Mouse (Mus musculus): ENCODE measurements around the gene Shcbp1l.
"Not testable (repeated sequence)": the region's sequence is repeated elsewhere in the genome, so short reads cannot be mapped to it uniquely, and the experiment has no call there.

Shcbp1l gene

DNA sequence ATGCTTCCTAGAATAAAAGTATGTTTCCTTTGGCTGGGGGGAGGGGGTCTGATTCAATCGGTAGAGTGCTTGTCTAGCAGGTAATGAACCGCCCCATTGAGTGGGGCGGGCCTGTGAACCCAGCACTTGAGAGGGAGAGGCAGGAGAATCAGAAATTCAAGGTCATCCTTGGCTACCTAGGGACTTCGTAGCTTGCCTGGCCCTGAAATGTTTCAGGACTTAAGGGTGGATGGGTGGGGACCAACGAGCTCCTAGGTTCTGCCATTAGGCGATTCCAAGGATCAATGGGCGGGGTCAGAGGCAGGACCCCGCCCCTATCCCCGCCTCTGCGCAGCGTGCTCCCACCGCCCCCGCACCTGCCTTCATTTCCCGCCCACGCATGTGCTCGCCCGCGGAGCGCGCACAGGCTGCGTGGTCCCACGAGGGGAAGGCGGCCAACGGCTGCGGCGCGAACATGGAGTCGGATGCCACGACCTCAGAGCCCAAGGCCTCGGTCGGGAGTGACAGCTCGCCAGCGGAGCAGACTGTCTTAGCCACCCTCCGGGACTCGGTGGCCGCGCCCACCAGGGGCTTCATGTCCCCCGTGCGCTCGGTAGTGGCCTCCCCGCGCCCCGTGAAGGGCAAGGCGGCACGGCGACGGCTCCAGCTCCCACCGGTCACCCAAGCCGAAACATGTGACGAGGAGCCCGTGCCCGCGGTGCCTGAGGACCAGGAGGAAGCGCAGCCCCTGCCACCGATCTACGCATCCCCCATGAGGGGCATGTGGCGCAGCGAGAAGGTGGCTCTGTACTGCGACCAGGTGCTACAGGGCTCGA is at the start of gene Shcbp1l:
Gene Shcbp1l, plus strand, starts transcription at position 393 of the 815 bp plus-strand sequence.
- DNase-seq (ENCODE audit: low read depth, low spot score): peak; percentile 76

DNA sequence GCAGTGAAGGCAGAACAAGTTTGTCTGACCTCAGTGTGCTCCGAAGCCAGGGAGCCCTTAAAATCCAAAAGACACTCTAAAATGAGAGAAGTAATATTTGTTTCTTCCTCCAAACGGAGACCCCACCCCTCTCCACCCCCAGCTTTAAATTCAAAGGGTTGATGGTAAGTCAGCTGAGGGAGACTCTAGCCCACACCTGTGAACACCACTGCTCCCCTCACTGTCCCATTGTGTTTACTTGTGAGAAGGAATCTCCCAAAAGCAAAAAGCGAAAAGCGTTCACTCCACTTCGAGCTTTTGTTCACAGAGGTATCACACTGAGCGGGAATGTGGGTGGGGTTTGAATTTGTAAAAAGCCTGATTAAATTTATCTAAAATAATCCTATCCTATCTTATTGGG is 48.5 kb upstream of the Shcbp1l start:
- peak; percentile 68 for DNase-seq (ENCODE audit: low read depth, low spot score)

DNA sequence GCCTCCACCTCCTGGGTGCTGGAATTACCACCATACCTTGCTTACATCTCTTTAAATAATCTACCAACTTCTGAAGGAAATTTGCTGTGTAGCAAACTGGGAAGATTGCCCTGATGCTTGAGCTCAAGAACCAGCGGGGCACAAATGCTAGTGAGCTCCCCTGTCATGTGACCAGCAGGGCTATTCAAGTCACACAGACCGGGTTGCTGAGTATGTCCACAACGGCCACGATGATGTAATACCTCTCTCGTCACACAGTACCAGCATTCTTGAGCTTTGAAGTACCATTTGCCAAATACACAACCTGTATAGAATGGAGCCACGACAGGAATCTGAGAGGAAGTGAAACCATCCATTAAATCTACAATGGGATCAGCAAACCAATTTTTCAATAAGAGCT is 46.4 kb upstream of the Shcbp1l start:
- no peak for DNase-seq (ENCODE audit: low read depth, low spot score)

DNA sequence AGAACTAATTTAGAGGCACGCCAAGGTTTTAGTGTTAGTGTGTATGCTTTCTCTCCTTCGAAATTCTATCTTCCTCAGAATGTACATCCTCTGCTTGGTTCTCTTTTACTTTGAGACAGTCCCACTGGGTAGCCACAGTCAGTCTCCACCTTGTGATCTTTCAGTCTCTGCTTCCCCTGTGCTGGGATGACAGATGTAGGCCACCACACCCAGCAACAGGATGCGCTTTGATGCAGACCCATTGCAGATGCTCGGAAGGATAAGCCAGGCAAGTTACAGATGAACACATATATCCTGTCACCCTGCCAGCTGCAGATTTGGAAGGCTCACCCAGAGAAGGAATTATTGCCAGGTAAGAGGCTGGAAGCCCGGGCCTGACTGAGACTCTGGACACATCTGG is 45.1 kb upstream of the Shcbp1l start:
- no peak for DNase-seq (ENCODE audit: low read depth, low spot score)

DNA sequence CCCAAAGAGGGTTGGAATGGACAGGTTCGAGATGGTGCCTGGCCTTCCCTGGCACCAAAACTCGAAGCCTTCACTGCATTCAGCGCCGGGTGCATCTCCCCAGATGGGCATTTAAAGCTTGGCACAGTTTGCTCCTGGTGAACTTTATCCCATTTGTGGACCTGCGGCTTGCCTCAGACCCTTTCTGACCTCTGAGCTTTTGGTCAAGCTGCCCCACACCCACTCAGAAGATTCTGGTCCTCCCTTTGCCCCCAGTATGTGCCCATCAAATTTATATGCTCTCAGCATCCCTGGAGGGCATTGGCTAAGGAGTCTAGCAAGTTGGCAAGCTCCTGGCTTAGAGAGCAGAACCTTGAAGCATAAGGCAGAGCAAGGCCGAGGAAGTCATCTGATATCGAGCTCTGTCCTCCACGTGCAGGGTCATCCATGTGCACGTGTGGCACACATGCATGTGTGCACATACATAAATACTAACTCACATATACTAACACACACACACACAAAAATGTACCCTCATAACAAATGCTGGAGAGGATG is 44.1 kb upstream of the Shcbp1l start:
- DNase-seq (ENCODE audit: low read depth, low spot score): no peak

DNA sequence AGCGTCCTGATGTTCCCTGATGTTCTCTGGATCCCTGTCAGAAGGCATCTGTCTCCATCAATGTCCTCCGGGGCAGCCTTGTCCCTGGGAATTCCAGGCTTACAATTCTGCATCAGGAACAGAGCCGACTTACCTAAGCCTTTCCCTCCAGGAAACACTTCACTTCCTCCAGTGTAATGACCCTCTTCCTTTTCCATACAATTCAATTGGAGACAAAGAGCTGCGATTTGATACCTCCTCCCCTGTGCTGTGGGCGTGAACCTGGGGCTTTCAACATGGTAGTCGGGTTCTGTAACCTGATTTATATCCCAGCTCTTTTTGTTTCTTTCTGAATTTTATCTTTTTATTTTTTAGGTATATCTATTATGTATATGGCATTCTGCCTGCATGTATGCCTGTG is 39.9 kb upstream of the Shcbp1l start:
- no peak for DNase-seq (ENCODE audit: low read depth, low spot score)

DNA sequence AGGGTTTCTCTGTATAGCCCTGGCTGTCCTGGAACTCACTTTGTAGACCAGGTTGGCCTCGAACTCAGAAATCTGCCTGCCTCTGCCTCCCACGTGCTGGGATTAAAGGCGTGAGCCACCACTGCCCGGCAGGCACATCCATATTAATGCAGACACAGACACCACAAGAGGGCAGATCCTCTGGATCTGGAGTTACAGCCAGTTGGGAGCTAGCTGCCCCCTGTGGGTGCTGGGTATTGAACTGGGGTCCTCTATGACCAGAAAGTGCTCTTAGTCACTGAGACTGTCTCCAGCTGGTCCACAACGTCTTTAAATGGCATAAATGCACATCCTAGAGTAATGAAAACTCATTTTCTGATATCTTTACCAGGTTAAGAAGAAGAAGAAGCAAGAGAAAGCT is 39.3 kb upstream of the Shcbp1l start:
- not testable (repeated sequence) for DNase-seq (ENCODE audit: low read depth, low spot score)

DNA sequence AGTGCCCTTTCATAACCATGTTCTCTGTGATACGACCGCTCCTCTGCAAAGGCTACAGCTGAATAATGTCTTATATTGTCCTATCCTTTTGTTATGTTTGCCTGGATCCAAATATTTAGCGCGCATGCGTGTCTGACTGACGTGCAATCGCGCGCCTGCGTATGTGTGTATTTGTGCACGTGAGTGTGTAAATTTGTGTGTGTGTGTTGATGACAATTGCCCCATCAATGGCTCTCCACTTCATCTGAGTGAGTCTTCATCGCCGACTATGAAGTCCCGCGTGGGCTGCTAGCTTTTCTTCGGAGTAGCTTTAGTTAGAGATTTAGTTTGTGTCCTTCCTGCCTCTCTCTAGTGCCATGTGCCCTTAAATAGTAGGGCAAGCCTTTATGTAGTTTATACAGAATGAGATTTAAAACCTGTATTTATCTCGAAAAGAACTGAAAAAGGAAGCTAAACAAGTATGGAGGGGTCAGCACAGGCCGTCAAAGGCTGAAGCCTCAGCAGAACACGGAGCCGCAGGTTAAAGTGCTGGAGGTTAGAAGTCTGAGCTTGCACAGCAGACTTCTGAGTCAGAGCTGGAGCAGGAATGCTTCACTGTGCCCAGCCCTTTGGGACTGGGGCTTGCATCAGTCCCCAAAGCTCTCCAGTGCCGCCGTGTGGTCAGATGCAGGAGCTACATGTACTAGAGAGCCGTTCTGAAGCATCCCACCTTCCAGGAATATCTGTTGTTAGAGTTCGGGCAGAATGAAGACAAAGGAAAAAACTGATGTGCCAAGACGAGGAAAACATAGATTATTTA is 38.5 kb upstream of the Shcbp1l start:
- peak; percentile 58 for DNase-seq (ENCODE audit: low read depth, low spot score)

DNA sequence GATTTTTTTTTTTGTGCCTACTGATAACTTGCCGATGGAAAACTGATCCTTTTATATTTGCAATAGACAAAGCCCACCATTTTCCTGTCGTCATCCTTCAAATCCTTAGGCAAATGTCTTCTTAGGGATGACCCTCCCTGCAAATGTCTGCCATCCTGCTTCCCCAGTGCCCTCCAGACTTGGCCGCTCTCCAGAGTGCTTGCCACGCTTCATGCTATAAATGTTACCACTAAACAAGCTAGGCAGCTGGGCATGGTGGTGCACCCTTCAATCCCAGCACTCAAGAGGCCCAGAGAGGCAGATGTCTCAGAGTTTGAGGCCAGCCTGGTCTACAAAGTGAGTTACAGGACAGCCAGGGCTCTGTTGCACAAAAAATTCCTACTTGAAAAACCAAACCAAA is 29.3 kb upstream of the Shcbp1l start:
- not testable (repeated sequence) for DNase-seq (ENCODE audit: low read depth, low spot score)

DNA sequence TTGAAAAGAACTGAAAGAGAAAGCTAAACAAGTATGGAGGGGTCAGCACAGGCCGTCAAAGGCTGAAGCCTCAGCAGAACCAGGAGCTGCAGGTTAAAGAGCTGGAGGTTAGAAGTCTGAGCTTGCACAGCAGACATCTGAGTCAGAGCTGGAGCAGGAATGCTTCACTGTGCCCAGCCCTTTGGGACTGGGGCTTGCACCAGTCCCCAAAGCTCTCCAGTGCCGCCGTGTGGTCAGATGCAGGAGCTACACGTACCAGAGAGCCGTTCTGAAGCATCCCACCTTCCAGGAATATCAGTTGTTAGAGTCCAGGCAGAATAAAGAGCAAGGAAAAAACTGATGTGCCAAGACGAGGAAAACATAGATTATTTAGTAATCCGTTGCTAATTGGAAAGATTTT is 23.2 kb upstream of the Shcbp1l start:
- no peak for DNase-seq (ENCODE audit: low read depth, low spot score)

DNA sequence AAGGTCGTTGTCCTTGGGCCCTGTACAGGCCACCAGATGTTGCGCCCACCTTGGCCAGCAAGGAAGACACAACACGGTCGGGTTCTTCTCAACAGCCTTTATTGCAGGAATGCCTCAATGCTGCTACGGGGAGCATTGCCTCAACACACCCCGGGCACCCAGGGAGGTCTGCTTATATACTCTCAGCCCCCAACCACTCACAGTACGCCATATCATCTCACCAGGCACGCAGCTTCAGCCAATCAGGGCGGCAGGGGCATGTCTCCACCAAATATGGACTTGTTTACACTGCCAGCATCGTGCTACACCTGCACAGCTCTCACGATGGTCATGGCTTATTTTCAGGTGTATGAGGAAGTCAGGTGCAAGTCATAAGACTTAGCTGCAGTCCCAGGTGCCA is 17.3 kb upstream of the Shcbp1l start:
- DNase-seq (ENCODE audit: low read depth, low spot score): not testable (repeated sequence)

DNA sequence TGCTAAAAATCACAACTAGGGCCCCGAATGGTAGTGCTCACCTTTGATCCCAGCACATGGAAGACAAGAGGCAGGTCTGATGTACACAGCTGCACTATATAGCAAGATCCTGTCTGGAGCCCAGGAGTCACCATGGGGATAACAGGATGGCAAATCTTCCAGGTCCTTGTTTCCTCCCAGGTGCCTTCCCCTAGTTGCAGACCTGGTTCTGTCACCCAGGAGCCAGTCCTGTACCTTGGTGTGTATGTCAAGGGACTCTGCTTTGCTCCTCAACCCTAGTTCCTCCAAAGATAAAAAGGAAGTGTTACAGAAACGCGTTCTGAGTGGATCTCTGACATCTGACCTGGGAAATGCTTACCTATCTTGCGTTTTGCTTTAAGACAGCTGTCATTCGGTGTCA is 16.7 kb upstream of the Shcbp1l start:
- not testable (repeated sequence) for DNase-seq (ENCODE audit: low read depth, low spot score)

DNA sequence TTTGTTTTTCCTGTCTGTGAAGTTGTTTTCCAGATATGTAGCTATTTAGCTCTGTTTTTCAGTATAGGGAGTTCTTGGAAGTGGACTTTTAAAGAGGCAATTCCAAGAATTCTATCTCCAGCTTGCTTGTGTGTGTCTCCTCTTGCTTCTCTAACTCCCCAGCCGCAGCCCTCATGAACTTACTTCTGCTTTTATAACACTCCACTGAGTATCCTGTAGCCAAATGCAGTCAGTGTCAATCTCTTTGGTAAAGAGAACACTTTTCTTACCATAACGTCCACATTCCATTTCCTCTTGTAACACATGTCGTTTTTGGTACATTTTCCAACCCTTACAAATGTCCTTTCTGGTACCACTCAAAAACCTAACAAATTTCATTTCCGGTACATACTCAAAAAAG is 14.0 kb upstream of the Shcbp1l start:
- not testable (repeated sequence) for DNase-seq (ENCODE audit: low read depth, low spot score)

DNA sequence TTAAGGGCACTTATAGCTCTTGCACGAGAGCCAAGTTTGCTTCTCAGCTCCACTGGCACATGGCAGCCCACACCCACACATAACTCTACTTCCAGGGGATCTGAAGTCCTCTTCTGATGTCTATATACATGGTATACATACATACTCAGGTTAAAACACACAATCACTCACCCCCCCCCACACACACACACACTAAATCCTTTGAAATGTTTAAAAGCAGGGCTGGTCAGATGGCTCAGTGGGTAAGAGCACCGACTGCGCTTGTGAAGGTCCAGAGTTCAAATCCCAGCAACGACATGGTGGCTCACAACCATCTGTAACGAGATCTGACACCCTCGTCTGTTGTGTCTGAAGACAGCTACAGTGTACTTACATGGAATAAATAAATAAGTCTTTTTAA is 13.2 kb upstream of the Shcbp1l start:
- no peak for DNase-seq (ENCODE audit: low read depth, low spot score)

DNA sequence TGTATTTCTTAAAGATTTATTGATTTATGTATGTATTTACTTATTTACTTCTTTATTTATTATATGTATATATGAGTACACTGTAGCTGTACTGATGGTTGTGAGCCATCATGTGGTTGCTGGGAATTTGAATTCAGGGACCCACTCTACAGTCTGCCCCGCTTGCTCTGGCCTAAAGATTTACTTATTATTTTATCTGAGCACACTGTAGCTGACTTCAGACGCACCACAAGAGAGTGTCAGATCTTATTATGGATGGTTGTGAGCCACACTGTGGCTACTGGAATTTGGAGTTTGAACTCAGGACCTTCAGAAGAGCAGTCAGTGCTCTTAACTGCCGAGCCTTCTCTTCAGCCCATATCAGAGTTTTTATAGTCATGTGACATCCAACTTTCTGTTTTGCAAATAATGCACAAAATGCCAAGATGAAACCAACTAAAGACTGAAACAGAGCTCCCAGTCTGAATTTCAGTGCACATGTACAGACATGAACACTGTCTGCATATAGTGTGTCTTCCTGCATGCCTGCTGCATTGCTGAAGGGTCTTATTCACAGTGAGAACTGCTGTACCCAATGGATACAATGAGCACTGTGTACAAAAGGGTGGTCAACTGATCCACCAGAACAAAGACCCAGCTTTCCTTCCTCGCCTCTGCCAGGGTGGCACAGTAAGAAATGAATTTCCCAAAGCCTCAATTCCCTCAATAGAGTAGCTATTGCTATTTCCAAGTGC is 12.1 kb upstream of the Shcbp1l start:
- DNase-seq (ENCODE audit: low read depth, low spot score): not testable (repeated sequence)

DNA sequence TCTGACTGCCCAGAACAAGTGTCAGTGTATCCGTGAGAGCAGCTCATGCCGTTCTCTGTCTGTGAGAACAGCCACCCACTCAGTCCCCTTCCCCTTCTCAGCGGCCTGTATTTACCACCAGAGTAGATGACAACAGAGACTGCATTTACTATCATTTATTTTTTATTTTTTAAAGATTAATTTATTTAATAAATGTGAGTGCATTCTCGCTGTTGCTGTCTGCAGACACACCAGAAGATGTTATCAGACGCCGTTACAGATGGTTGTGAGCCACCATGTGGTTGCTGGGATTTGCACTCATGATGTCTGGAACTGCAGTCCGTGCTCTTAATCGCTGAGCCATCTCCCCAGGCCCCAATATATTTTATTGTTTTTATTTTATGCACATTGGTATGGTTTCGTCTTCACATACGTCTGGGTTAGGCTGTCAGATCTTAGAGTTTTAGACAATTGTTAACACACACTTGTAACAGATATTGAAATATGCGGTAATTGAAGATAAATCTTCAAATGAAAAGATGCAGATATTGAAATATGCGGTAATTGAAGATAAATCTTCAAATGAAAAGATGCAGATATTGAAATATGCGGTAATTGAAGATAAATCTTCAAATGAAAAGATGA is 11.5 kb upstream of the Shcbp1l start:
- DNase-seq (ENCODE audit: low read depth, low spot score): not testable (repeated sequence)

DNA sequence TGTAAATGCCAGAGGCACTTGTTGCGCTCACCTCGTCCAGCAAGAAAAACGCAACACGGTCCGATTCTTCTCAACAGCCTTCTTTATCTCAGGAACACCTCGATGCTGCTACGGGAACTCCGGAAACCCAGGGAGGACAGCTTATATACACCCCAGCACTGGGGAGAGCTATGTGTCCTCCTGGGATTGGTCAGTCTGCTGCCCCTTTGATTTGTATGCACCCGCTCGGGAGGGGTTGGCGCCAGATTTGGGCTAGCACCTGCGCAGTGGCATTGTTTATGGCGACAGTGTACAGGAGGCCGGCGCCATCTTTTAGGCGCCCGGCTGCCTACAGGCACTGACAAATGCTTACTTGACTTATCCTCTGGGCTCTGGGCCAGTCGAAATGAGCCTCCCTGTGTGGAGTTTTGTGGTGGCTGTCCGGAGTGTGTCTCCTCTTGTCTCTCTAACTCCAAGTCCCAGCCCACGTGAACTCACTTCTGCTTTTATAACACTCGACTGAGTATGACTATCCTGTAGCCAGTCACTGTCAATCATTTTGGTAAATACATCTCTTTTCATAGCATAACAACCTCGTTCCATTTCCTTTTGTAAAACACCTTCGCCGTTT is 10.7 kb upstream of the Shcbp1l start:
- not testable (repeated sequence) for DNase-seq (ENCODE audit: low read depth, low spot score)

DNA sequence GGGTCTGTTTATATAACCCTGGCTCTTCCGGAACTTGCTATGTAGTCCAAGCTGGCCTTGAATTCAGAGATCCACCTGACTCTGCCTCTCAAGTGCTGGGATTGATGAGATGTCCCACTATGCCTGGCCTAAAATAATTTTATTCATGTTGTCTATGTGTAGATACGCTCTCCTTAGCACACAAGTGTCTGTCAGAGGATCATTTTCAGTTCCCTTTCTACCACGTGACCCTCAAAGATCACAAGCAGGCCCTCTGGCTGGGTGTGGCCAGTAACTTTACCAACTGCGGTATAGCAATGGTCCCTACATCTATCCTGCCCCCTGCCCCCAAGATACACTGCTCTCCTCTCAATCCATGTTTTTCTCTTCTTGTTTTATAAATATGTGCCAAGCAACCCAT is 10.0 kb upstream of the Shcbp1l start:
- no peak for DNase-seq (ENCODE audit: low read depth, low spot score)

DNA sequence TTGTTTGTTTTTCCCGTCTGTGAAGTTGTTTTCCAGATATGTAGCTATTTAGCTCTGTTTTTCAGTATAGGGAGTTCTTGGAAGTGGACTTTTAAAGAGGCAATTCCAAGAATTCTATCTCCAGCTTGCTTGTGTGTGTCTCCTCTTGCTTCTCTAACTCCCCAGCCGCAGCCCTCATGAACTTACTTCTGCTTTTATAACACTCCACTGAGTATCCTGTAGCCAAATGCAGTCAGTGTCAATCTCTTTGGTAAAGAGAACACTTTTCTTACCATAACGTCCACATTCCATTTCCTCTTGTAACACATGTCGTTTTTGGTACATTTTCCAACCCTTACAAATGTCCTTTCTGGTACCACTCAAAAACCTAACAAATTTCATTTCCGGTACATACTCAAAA is 9.2 kb upstream of the Shcbp1l start:
- not testable (repeated sequence) for DNase-seq (ENCODE audit: low read depth, low spot score)

DNA sequence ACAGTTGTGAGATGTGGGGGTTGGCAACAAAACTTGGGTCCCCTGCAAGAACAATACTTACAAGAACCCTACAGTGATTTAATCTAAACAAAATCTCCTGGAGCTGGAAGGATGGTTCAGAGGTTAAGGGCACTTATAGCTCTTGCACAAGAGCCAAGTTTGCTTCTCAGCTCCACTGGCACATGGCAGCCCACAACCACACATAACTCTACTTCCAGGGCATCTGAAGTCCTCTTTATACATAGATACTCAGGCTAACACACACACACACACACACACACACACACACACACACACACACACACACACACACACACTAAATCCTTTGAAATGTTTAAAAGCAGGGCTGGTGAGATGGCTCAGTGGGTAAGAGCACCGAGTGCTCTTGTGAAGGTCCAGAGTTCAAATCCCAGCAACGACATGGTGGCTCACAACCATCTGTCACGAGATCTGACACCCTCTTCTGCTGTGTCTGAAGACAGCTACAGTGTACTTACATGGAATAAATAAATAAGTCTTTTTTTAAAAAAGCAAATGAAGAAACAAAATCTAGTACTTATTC is 8.6 kb upstream of the Shcbp1l start:
- DNase-seq (ENCODE audit: low read depth, low spot score): not testable (repeated sequence)

DNA sequence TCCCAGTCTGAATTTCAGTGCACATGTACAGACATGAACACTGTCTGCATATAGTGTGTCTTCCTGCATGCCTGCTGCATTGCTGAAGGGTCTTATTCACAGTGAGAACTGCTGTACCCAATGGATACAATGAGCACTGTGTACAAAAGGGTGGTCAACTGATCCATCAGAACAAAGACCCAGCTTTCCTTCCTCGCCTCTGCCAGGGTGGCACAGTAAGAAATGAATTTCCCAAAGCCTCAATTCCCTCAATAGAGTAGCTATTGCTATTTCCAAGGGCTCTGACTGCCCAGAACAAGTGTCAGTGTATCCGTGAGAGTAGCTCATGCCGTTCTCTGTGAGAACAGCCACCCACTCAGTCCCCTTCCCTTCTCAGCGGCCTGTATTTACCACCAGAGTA is 7.2 kb upstream of the Shcbp1l start:
- DNase-seq (ENCODE audit: low read depth, low spot score): not testable (repeated sequence)
